Mouse (Mus musculus): ENCODE data around the gene Fthl17b. TPM values are rescaled to one million over a fixed set of nuclear protein-coding genes. Genes with fewer than 3 reads are reported as not detected.

Fthl17b gene
- polyA plus RNA-seq (2012; rRNA removed) = not detected in 2 replicates

GRCm38 (mm10) chrX:8962875-8963274, at the start of gene Fthl17b:
Gene Fthl17b (minus strand): TSS chrX:8962975.

GRCm38 (mm10) chrX:8986655-8987054, 23.9 kb upstream of the Fthl17b start, which contains the start of gene Fthl17d:
Gene Fthl17d (minus strand): TSS chrX:8986755.

GRCm38 (mm10) chrX:8976459-8976858, 13.7 kb upstream of the Fthl17b start, which contains the start of gene Fthl17c:
Gene Fthl17c (minus strand): TSS chrX:8976559.

Other genes with a start within 250 kb of the Fthl17b start
- not detected in 2 replicates for gene Ssx9, start 214.5 kb downstream of the Fthl17b start, polyA plus RNA-seq (2012; rRNA removed)
- not detected in 2 replicates for gene Ssxb5, start 159.3 kb downstream of the Fthl17b start, polyA plus RNA-seq (2012; rRNA removed)
- not detected in 2 replicates for gene Gm6592, start 119.0 kb downstream of the Fthl17b start, polyA plus RNA-seq (2012; rRNA removed)
- not detected in 2 replicates for gene Gm5751, start 88.7 kb downstream of the Fthl17b start, polyA plus RNA-seq (2012; rRNA removed)
- gene B630019K06Rik, start 70.6 kb downstream of the Fthl17b start, polyA plus RNA-seq (2012; rRNA removed) = 0.12 and 0.17 TPM in 2 replicates
- gene Fthl17c, start 13.6 kb upstream of the Fthl17b start, polyA plus RNA-seq (2012; rRNA removed) = not detected in 2 replicates
- not detected in 2 replicates for gene Fthl17d, start 23.8 kb upstream of the Fthl17b start, polyA plus RNA-seq (2012; rRNA removed)
- gene Fthl17e, start 70.5 kb upstream of the Fthl17b start, polyA plus RNA-seq (2012; rRNA removed) = not detected in 2 replicates
- not detected in 2 replicates for gene Fthl17f, start 100.0 kb upstream of the Fthl17b start, polyA plus RNA-seq (2012; rRNA removed)
- not detected in 2 replicates for gene 4930402K13Rik, start 141.6 kb upstream of the Fthl17b start, polyA plus RNA-seq (2012; rRNA removed)
- gene Lancl3, start 236.9 kb upstream of the Fthl17b start, polyA plus RNA-seq (2012; rRNA removed) = 0.06 and 0.07 TPM in 2 replicates